Mouse (Mus musculus) stomach, postnatal 0 days (tissue): ENCODE results near the gene Ceacam1. TPM values are rescaled to one million over a fixed set of nuclear protein-coding genes. Genes with fewer than 3 reads are reported as not detected.
A peak's percentile ranks its signal among the peaks of the same experiment; 100 is the strongest.
"Not testable (repeated sequence)": the region's sequence is repeated elsewhere in the genome, so short reads cannot be mapped to it uniquely, and the experiment has no call there.

ENCODE experiments used
- ATAC-seq: fragments of 200-750 bp; cut with Nextera tagmentation; 2 replicates; pipeline ENCODE4 v1.8.0; 2017; ENCODE audit not compliant: low FRiP score, low TSS enrichment
- DNase-seq: peaks from one replicate; pipeline ENCODE4 v3.0.0-alpha.2; 2016; ENCODE audit warnings: low spot score
- H3K27ac ChIP-seq: fragments of 300-500 bp; sonication (generic); replicated peaks from 2 replicates; pipeline ENCODE4 v1.5.1; 2014; ENCODE audit warnings: mild to moderate bottlenecking, control low read depth
- H3K27me3 ChIP-seq: fragments of 300-500 bp; sonication (generic); 2 replicates; pipeline ENCODE4 v1.6.1; 2014; ENCODE audit warnings: low read length; ENCODE audit not compliant: control insufficient read depth, insufficient read depth
- H3K36me3 ChIP-seq: fragments of 300-500 bp; sonication (generic); 2 replicates; pipeline ENCODE4 v1.6.1; 2014; ENCODE audit warnings: low read length, mixed read lengths; ENCODE audit not compliant: control insufficient read depth, insufficient read depth
- H3K4me1 ChIP-seq: fragments of 300-500 bp; sonication (generic); replicated peaks from 2 replicates; pipeline ENCODE4 v1.6.1; 2014; ENCODE audit warnings: antibody characterized with exemption; ENCODE audit not compliant: control insufficient read depth, insufficient read depth
- H3K4me2 ChIP-seq: fragments of 300-500 bp; sonication (generic); replicated peaks from 2 replicates; pipeline ENCODE4 v1.6.1; 2014; ENCODE audit warnings: low read depth, mild to moderate bottlenecking, control low read depth, moderate library complexity
- H3K4me3 ChIP-seq: fragments of 300-500 bp; sonication (generic); 2 replicates; pipeline ENCODE4 v1.5.1; 2014; ENCODE audit warnings: low read depth, low read length, control low read depth
- H3K9ac ChIP-seq: fragments of 300-500 bp; sonication (generic); 2 replicates; pipeline ENCODE4 v1.6.1; 2014; ENCODE audit warnings: mild to moderate bottlenecking, low read length, control low read depth, mixed read lengths
- H3K9me3 ChIP-seq: fragments of 300-500 bp; sonication (generic); 2 replicates; pipeline ENCODE4 v1.6.1; 2016; ENCODE audit warnings: low read length; ENCODE audit not compliant: control insufficient read depth
- CTCF ChIP-seq: IDR thresholded peaks from 2 replicates; pipeline ENCODE4 v1.5.1; 2016; ENCODE audit warnings: antibody characterized with exemption, low read depth, mild to moderate bottlenecking, moderate library complexity
- EP300 ChIP-seq: optimal IDR thresholded peaks from 2 replicates; pipeline ENCODE3; 2016; ENCODE audit warnings: antibody characterized with exemption
- whole genome bisulfite sequencing: fragments of 180-500 bp; shearing (Covaris S2); extraction: QIAGEN DNeasy Blood & Tissue Kit; methylation state at CpG from one replicate; pipeline ENCODE4 v1.1.7; 2014; 5-methylcytosine and 5-hydroxymethylcytosine counted together
- polyA plus RNA-seq: library from polyadenylated mRNA; unstranded; fragments of >200 nt; fragmentation: Nextera tagmentation; extraction: Ambion mirVana; gene quantifications from 2 replicates; pipeline ENCODE4 v1.2.1, GENCODE M21; 2015

Gene Ceacam1
- polyA plus RNA-seq = 16.7 and 25.7 TPM in 2 replicates

- not testable (repeated sequence) for H3K27me3 ChIP-seq, H3K4me3 ChIP-seq, H3K27ac ChIP-seq, H3K36me3 ChIP-seq, H3K9me3 ChIP-seq, H3K4me1 ChIP-seq, H3K9ac ChIP-seq
- WGBS = 12% methylated on average over 5 of the region's 5 CpGs
- ATAC-seq (peak; percentile 94), DNase-seq (peak; percentile 85)
- H3K4me2 ChIP-seq = peak within 1 kb of the TSS; percentile 23; the same call in 1 of the 2 replicates
These were observed at the start of gene Ceacam1 for GRCm38 (mm10) chr7:25477091-25477751. Gene Ceacam1, minus strand, starts transcription at chr7:25477603.

GRCm38 (mm10) chr7:25516070-25516777 is 38.8 kb upstream of the Ceacam1 start:
- peak; percentile 35; the same call in 1 of the 2 replicates for ATAC-seq
- H3K27me3 ChIP-seq, H3K27ac ChIP-seq, H3K36me3 ChIP-seq, H3K4me1 ChIP-seq, H3K4me3 ChIP-seq, H3K9ac ChIP-seq, H3K9me3 ChIP-seq, H3K4me2 ChIP-seq, DNase-seq: not testable (repeated sequence)
- 31% methylated on average over 3 of the region's 5 CpGs for WGBS

- not testable (repeated sequence) for ATAC-seq, H3K27ac ChIP-seq, H3K36me3 ChIP-seq, DNase-seq, H3K9ac ChIP-seq, H3K4me1 ChIP-seq, H3K4me2 ChIP-seq, H3K4me3 ChIP-seq, H3K27me3 ChIP-seq, H3K9me3 ChIP-seq
- WGBS = 30% methylated on average over 1 of the region's 1 CpGs
These were observed 38.3 kb upstream of the Ceacam1 start for GRCm38 (mm10) chr7:25515667-25516066.

GRCm38 (mm10) chr7:25509925-25510324 is 32.5 kb upstream of the Ceacam1 start:
- Histone ChIP-seq H3K36me3 (no peaks in the 10 kb centered on the region), H3K9ac (no peak overlapping the region), H3K9me3 (no peaks in the 10 kb centered on the region), H3K27ac (no peak overlapping the region), H3K4me1 (no peaks in the 10 kb centered on the region), H3K4me3 (no peak overlapping the region), H3K4me2 (no peak overlapping the region), H3K27me3 (no peaks in the 10 kb centered on the region)
- no peak for TF ChIP-seq EP300
- TF ChIP-seq CTCF = no peak
- WGBS = 3% methylated on average over 3 of the region's 3 CpGs
- no peak for ATAC-seq
- no peak for DNase-seq

GRCm38 (mm10) chr7:25494649-25495048 is 17.2 kb upstream of the Ceacam1 start:
- Histone ChIP-seq H3K4me3 (no peak overlapping the region), H3K27me3 (no peaks in the 10 kb centered on the region), H3K4me2 (no peak overlapping the region), H3K9ac (no peak overlapping the region), H3K36me3 (no peaks in the 10 kb centered on the region), H3K27ac (no peak overlapping the region), H3K9me3 (no peaks in the 10 kb centered on the region), H3K4me1 (no peaks in the 10 kb centered on the region)
- TF ChIP-seq EP300 = no peak
- no peak for TF ChIP-seq CTCF
- WGBS = 87% methylated on average over 1 of the region's 1 CpGs
- DNase-seq (no peak), ATAC-seq (no peak)

GRCm38 (mm10) chr7:25490698-25491097 is 13.3 kb upstream of the Ceacam1 start:
- not testable (repeated sequence) for H3K9ac ChIP-seq, H3K27ac ChIP-seq, DNase-seq, H3K9me3 ChIP-seq, H3K4me3 ChIP-seq, H3K4me1 ChIP-seq, H3K36me3 ChIP-seq, H3K27me3 ChIP-seq, H3K4me2 ChIP-seq, ATAC-seq
- WGBS = no CpG with 5 or more reads among the region's 1 CpGs

- not testable (repeated sequence) for DNase-seq, H3K4me2 ChIP-seq, H3K27ac ChIP-seq, H3K4me1 ChIP-seq, H3K9ac ChIP-seq, H3K36me3 ChIP-seq, ATAC-seq, H3K4me3 ChIP-seq, H3K9me3 ChIP-seq, H3K27me3 ChIP-seq
- WGBS = 89% methylated on average over 3 of the region's 3 CpGs
These were observed 12.0 kb upstream of the Ceacam1 start for GRCm38 (mm10) chr7:25489382-25489781.
